Mouse (Mus musculus) thymus, postnatal 0 days (tissue): ENCODE data around the gene Lcn2. TPM values are rescaled to one million over a fixed set of nuclear protein-coding genes. Genes with fewer than 3 reads are reported as not detected.
"Not testable (repeated sequence)": the region's sequence is repeated elsewhere in the genome, so short reads cannot be mapped to it uniquely, and the experiment has no call there.

ENCODE experiments used
- DNase-seq: peaks from one replicate; pipeline ENCODE4 v3.0.0-alpha.2; 2015; ENCODE audit warnings: low spot score
- polyA plus RNA-seq: library from polyadenylated mRNA; unstranded; fragments of >200 nt; fragmentation: Nextera tagmentation; extraction: Ambion mirVana; gene quantifications from 2 replicates; pipeline ENCODE4 v1.2.1, GENCODE M21; 2015

The Lcn2 gene
- polyA plus RNA-seq, 1 experiment from 2014 or later, result 6.3 TPM

- no peak for DNase-seq
These were observed 20.7 kb downstream of the Lcn2 start for GRCm38 (mm10) chr2:32367315-32367714.

- no peak for DNase-seq
These were observed 23.9 kb downstream of the Lcn2 start for GRCm38 (mm10) chr2:32364121-32364520.

- DNase-seq, result peak; percentile 19
These were observed 24.5 kb downstream of the Lcn2 start for GRCm38 (mm10) chr2:32363376-32364106.

GRCm38 (mm10) chr2:32362817-32363340 is 25.2 kb downstream of the Lcn2 start:
- DNase-seq, result peak; percentile 85

GRCm38 (mm10) chr2:32362274-32362673 is 25.8 kb downstream of the Lcn2 start:
- DNase-seq, result not testable (repeated sequence)

GRCm38 (mm10) chr2:32361437-32361836 is 26.6 kb downstream of the Lcn2 start:
- peak; percentile 35 for DNase-seq

- DNase-seq, result peak; percentile 76
These were observed 27.3 kb downstream of the Lcn2 start for GRCm38 (mm10) chr2:32360741-32361140.

GRCm38 (mm10) chr2:32358381-32358780 is 29.7 kb downstream of the Lcn2 start:
- DNase-seq, result no peak

- DNase-seq, result no peak
These were observed 30.3 kb downstream of the Lcn2 start for GRCm38 (mm10) chr2:32357710-32358109.

- no peak for DNase-seq
These were observed 31.8 kb downstream of the Lcn2 start for GRCm38 (mm10) chr2:32356216-32356615.

- no peak for DNase-seq
These were observed 33.6 kb downstream of the Lcn2 start for GRCm38 (mm10) chr2:32354336-32354895.

GRCm38 (mm10) chr2:32353836-32354235 is 34.2 kb downstream of the Lcn2 start:
- no peak for DNase-seq

- peak; percentile 83 for DNase-seq
These were observed 35.0 kb downstream of the Lcn2 start, which contains the start of gene Dnm1 for GRCm38 (mm10) chr2:32353007-32353542. Dnm1 (minus strand) TSS chr2:32353338.

- DNase-seq, result peak; percentile 55
These were observed 35.7 kb downstream of the Lcn2 start, which contains the start of gene Ciz1 for GRCm38 (mm10) chr2:32352151-32353006. Ciz1 (plus strand) TSS chr2:32352327.

GRCm38 (mm10) chr2:32351471-32351961 is 36.5 kb downstream of the Lcn2 start:
- DNase-seq, result peak; percentile 7

GRCm38 (mm10) chr2:32350471-32351051 is 37.5 kb downstream of the Lcn2 start:
- no peak for DNase-seq

GRCm38 (mm10) chr2:32349625-32350255 is 38.3 kb downstream of the Lcn2 start:
- no peak for DNase-seq

GRCm38 (mm10) chr2:32348311-32348710 is 39.7 kb downstream of the Lcn2 start:
- DNase-seq, result no peak

GRCm38 (mm10) chr2:32347019-32347418 is 41.0 kb downstream of the Lcn2 start:
- no peak for DNase-seq

- DNase-seq, result no peak
These were observed 43.3 kb downstream of the Lcn2 start for GRCm38 (mm10) chr2:32344598-32345321.
